Mouse (Mus musculus) lung, embryonic 14.5 days (tissue): Measurements from ENCODE around the gene Myrf. TPM values are rescaled to one million over a fixed set of nuclear protein-coding genes. Genes with fewer than 3 reads are reported as not detected.

ENCODE experiments used
- ATAC-seq: fragments of 200-750 bp; cut with Nextera tagmentation; 2 replicates; pipeline ENCODE4 v1.8.0; 2017; ENCODE audit warnings: mild to moderate bottlenecking, moderate TSS enrichment, moderate library complexity; ENCODE audit not compliant: insufficient read depth
- DNase-seq: peaks from one replicate; pipeline ENCODE4 v3.0.0-alpha.2; 2015
- H3K27ac ChIP-seq: fragments of 300-500 bp; sonication (generic); 2 replicates; pipeline ENCODE4 v1.5.1; 2014; ENCODE audit warnings: low read depth, mild to moderate bottlenecking, moderate library complexity
- H3K27me3 ChIP-seq: fragments of 300-500 bp; sonication (generic); 2 replicates; pipeline ENCODE4 v1.6.1; 2014; ENCODE audit warnings: low read length, control low read depth; ENCODE audit not compliant: insufficient read depth
- H3K36me3 ChIP-seq: fragments of 300-500 bp; sonication (generic); 2 replicates; pipeline ENCODE4 v1.6.1; 2014; ENCODE audit warnings: control low read depth; ENCODE audit not compliant: insufficient read depth
- H3K4me1 ChIP-seq: fragments of 300-500 bp; sonication (generic); 2 replicates; pipeline ENCODE4 v1.6.1; 2014; ENCODE audit warnings: antibody characterized with exemption, control low read depth; ENCODE audit not compliant: insufficient read depth
- H3K4me2 ChIP-seq: fragments of 300-500 bp; sonication (generic); 2 replicates; pipeline ENCODE4 v1.6.1; 2014; ENCODE audit warnings: mild to moderate bottlenecking
- H3K4me3 ChIP-seq: fragments of 300-500 bp; sonication (generic); 2 replicates; pipeline ENCODE4 v1.5.1; 2014; ENCODE audit warnings: low read depth, low read length
- H3K9ac ChIP-seq: fragments of 300-500 bp; sonication (generic); 2 replicates; pipeline ENCODE4 v1.6.1; 2014
- H3K9me3 ChIP-seq: fragments of 300-500 bp; sonication (generic); 2 replicates; pipeline ENCODE4 v1.6.1; 2016; ENCODE audit warnings: low read depth, low read length, control low read depth
- CTCF ChIP-seq: IDR thresholded peaks from 2 replicates; pipeline ENCODE4 v1.5.1; 2016; ENCODE audit warnings: antibody characterized with exemption, low read depth
- WGBS: fragments of 180-500 bp; shearing (Covaris S2); extraction: QIAGEN DNeasy Blood & Tissue Kit; methylation state at CpG from one replicate; pipeline ENCODE4 v1.1.7; 2014; 5-methylcytosine and 5-hydroxymethylcytosine counted together
- polyA plus RNA-seq: library from polyadenylated mRNA; unstranded; fragments of >200 nt; fragmentation: Nextera tagmentation; extraction: Ambion mirVana; gene quantifications from 2 replicates; pipeline ENCODE4 v1.2.1, GENCODE M21; 2014

The Myrf gene
- polyA plus RNA-seq, 1 experiment from 2014 or later: 14.1 TPM

DNA sequence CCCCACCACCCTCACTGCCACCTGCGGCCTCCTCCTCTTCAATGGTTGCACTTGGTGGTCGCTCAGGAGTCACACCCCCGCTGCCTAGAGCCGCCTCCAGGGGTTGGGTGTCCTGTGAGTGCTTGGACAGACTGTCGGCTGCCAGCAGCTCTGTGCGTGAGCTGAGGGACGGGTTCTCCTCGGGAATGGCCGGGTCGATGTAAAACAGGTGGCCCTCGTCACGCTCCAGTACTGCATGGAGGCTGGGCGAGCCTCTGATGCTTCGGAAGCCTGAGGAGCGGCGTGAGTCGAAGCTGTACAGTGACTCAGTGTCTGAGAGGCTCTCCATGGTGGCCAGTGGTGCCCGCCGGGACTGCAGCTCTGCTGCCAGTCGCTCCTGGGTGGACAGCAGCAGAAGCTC, 7.6 kb upstream of the Myrf start:
- H3K4me3 ChIP-seq: no peak overlapping the region
- TF ChIP-seq CTCF: peak; percentile 28; the same call in 1 of the 2 replicates
- ATAC-seq (peak; percentile 89), DNase-seq (peak; percentile 85)
- WGBS: 20% methylated on average over 20 of the region's 20 CpGs
- 0 out of 2 replicates have a peak, but pooled peaks cover 3% of the 10 kb centered on the region for H3K36me3 ChIP-seq
- peaks cover 18% of the 10 kb centered on the region for H3K4me1 ChIP-seq
- 0 out of 2 replicates have a peak overlapping the region, but pooled peaks have one; percentile 12 for H3K4me2 ChIP-seq
- no peaks in the 10 kb centered on the region for H3K9me3 ChIP-seq
- H3K27ac ChIP-seq: peak overlapping the region; percentile 46; the same call in 1 of the 2 replicates
- H3K9ac ChIP-seq: 0 out of 2 replicates have a peak overlapping the region, but pooled peaks have one; percentile 9
- H3K27me3 ChIP-seq: no peaks in the 10 kb centered on the region

DNA sequence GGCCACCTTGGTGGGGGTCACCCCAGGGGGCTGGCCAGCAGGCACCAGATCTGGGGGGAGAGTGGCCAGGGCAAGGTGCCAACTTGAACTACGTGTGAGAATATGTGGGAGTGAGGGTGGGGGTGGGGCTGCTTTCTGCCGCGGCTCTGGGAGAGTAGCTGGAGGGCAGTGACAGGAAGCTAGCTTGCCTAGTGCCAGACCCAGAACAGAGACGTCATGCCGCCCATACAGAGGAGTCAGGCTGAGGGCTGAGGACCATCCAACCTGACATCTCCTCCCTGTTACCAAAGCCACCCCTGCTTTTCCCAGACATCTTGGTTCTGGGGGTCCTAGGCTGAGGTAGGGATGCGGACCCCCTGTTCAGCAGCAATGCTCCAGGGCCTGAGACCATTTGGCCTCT, 6.6 kb upstream of the Myrf start:
- DNase-seq (peak; percentile 47), ATAC-seq (no peak)

DNA sequence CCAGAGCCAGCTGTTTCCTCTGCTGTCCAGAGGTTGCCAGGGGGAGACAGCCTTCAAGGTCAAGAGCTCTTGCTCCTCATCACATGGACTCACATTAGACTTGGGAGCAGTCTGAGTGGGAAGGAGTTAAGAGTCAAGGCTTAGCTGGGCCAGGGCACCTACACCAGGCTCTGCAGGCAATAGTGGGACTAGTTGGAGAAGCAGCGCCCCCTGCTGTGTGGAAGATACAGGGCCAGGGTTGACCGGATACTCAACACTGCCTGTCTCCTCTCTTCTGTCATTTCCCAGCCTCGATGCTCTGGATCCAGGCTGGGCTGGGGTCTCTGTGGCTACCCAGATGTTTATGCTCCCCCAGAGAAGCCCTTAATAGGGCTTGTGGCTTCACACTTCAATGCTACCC, 3.6 kb upstream of the Myrf start:
- ATAC-seq (no peak), DNase-seq (peak; percentile 79)
- Histone ChIP-seq H3K36me3 (no peaks in the 10 kb centered on the region), H3K27me3 (no peaks in the 10 kb centered on the region), H3K4me1 (peaks cover 27% of the 10 kb centered on the region), H3K9ac (no peak overlapping the region), H3K4me3 (no peak overlapping the region), H3K4me2 (no peak overlapping the region), H3K9me3 (no peaks in the 10 kb centered on the region), H3K27ac (no peak overlapping the region)
- 6% methylated on average over 3 of the region's 3 CpGs for WGBS
- TF ChIP-seq CTCF: peak; percentile 72

More for the DNA sequence above, 6.6 kb upstream of the Myrf start:
- Histone ChIP-seq H3K4me3 (no peak overlapping the region), H3K4me1 (peaks cover 22% of the 10 kb centered on the region), H3K36me3 (0 out of 2 replicates have a peak, but pooled peaks cover 3% of the 10 kb centered on the region), H3K27ac (peak overlapping the region; percentile 27; the same call in 1 of the 2 replicates), H3K9me3 (no peaks in the 10 kb centered on the region), H3K27me3 (no peaks in the 10 kb centered on the region), H3K9ac (no peak overlapping the region), H3K4me2 (no peak overlapping the region)
- TF ChIP-seq CTCF: no peak
- 22% methylated on average over 6 of the region's 6 CpGs for WGBS

- Histone ChIP-seq H3K9ac (no peak overlapping the region), H3K9me3 (no peaks in the 10 kb centered on the region), H3K4me3 (no peak overlapping the region), H3K27me3 (no peaks in the 10 kb centered on the region), H3K36me3 (no peaks in the 10 kb centered on the region), H3K4me2 (no peak overlapping the region), H3K27ac (no peak overlapping the region), H3K4me1 (peaks cover 23% of the 10 kb centered on the region)
- 8% methylated on average over 8 of the region's 8 CpGs for WGBS
- TF ChIP-seq CTCF: no peak
- DNase-seq (peak; percentile 26), ATAC-seq (no peak)
These were observed 2.4 kb upstream of the Myrf start for GRCm38 (mm10) chr19:10242916-10243315.

DNA sequence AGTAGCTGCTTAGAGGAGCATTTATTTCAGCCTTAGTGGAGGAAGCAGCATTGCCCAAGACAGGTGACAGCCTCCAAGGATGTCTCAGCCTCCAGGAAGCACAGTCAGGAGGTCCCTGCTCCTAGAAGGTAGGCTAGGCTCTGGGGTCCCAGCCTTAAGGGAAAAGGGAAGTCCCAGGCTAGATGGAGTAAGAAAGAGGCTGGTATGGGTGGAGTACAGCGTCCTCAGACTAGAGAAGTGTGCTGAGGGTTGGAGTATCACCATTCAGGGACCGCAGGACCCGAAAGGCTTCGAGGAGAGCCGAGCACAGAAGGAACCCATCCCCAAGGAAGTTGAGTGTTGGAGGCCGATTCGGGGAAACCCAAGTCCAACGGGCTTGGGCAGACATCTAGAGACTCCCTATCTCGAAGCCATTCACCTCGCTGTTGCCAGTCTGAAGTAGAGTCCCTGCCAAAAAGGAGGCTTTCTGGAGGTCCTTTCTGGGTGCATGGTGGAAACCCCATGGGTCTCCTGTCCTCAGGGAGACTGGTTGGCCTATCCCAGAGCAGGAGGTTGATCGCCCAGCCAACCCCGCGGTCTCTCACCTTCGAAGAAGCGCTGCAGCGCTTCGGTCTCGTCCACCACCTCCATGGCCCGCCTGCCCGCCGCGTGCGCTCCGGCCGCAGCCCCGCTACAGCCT, 434 bp downstream of the Myrf start:
- Histone ChIP-seq H3K36me3 (no peaks in the 10 kb centered on the region), H3K4me1 (peaks cover 12% of the 10 kb centered on the region; the same call in 1 of the 2 replicates), H3K27me3 (no peaks in the 10 kb centered on the region), H3K9ac (peak overlapping the region; percentile 66), H3K4me3 (peak overlapping the region; percentile 54), H3K27ac (peak overlapping the region; percentile 30; the same call in 1 of the 2 replicates), H3K9me3 (no peaks in the 10 kb centered on the region), H3K4me2 (peak overlapping the region; percentile 89)
- DNase-seq: no peak
- WGBS: 1% methylated on average over 26 of the region's 26 CpGs
- peak; percentile 2; the same call in 1 of the 2 replicates for ATAC-seq
- no peak for TF ChIP-seq CTCF

DNA sequence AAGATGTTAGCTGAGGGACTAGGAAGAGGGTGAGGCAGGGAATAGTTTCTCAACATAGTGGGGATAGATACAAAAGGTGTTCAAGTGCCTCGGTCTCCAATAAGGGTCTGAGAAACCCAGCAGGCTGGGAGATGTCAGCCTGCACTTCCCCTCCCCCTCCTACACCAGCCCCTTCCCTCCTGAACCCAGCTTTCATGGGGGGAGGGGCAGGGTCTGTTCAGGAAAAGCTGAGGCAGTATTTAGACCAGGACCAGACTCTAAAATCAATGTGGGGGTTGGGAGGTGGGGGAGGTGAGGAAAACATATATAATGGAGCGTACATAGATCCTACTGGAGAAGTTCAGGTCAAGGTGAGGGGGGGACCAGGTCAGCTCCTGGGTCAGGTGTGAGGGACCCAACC, 1.1 kb downstream of the Myrf start:
- DNase-seq (peak; percentile 45), ATAC-seq (no peak)
- H3K4me2 ChIP-seq: peak overlapping the region; percentile 89
- WGBS: 14% methylated on average over 2 of the region's 2 CpGs
- no peaks in the 10 kb centered on the region for H3K9me3 ChIP-seq
- H3K4me3 ChIP-seq: peak overlapping the region; percentile 54
- H3K27me3 ChIP-seq: no peaks in the 10 kb centered on the region
- H3K4me1 ChIP-seq: peaks cover 12% of the 10 kb centered on the region; the same call in 1 of the 2 replicates
- no peak for TF ChIP-seq CTCF
- H3K9ac ChIP-seq: peak overlapping the region; percentile 66
- H3K36me3 ChIP-seq: no peaks in the 10 kb centered on the region
- no peak overlapping the region for H3K27ac ChIP-seq

GRCm38 (mm10) chr19:10238477-10238876, 2.1 kb downstream of the Myrf start:
- Histone ChIP-seq H3K4me1 (peaks cover 12% of the 10 kb centered on the region; the same call in 1 of the 2 replicates), H3K4me3 (no peak overlapping the region; the same call in 1 of the 2 replicates), H3K27me3 (no peaks in the 10 kb centered on the region), H3K4me2 (peak overlapping the region; percentile 89), H3K9ac (no peak overlapping the region; the same call in 1 of the 2 replicates), H3K27ac (peak overlapping the region; percentile 56), H3K36me3 (no peaks in the 10 kb centered on the region), H3K9me3 (no peaks in the 10 kb centered on the region)
- peak; percentile 57 for DNase-seq
- peak; percentile 49 for ATAC-seq
- WGBS: 24% methylated on average over 3 of the region's 3 CpGs
- no peak for TF ChIP-seq CTCF
